Mouse (Mus musculus) spleen, postnatal 4 days (tissue): ENCODE results near the gene Nudt4.

Experiments
- DNase-seq, 2 experiments: peaks; one replicate each; pipeline ENCODE4 v3.0.0; 2022; ENCODE audit warnings: low spot score in 2 of 2

Nudt4 gene

GRCm38 (mm10) chr10:95501033-95501432, 62.9 kb downstream of the Nudt4 start:
- no peak for DNase-seq
